Mouse (Mus musculus) CD8-positive naive resting alpha-beta T cell, adult 2 months (primary cell): Measurements from ENCODE around the gene Ncoa1.

Experiments used
- DNase-seq, 2 experiments: peaks; one replicate each; pipeline ENCODE4 v3.0.0; 2022; ENCODE audit warnings: low read depth in 2 of 2, low spot score in 2 of 2

Ncoa1 gene

DNA sequence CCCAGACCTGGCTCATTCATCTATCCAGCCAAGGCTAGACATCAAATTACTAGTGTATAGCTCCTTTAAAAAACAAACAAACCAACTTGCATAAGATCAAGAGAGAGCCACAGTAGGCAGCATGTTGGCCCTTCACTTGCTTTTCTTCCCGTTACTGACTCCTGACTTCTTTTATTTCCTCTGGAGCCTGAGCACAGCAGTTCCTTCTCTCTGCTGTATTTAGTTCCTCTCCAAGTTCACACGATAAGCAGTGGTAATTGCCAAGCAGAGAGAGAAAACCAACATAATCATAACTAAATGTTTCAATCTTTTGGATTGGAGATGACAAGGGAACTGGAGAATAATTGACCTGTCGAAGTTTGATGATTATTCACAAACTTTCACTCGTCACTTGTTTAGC lies 244.2 kb downstream of the Ncoa1 start:
- no peak for DNase-seq

DNA sequence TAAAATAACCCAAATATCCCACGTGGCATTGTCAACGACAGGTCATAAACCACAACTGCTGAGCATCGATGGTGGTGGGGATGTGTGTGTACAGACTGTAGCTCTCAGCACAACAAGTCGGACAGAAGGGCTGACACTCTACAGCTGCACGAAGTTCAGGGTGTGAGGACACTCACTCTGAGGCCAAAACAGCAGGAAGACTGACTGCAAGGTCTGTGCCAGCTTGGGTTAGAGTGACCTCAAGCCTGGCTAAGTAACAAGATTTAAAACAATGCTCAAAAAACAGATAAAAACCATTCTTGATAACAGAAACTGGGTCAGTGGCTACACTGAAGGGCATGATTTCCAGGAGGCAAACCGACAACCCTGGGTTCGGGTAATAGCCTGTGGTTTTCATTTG lies 246.8 kb downstream of the Ncoa1 start:
- no peak for DNase-seq

DNA sequence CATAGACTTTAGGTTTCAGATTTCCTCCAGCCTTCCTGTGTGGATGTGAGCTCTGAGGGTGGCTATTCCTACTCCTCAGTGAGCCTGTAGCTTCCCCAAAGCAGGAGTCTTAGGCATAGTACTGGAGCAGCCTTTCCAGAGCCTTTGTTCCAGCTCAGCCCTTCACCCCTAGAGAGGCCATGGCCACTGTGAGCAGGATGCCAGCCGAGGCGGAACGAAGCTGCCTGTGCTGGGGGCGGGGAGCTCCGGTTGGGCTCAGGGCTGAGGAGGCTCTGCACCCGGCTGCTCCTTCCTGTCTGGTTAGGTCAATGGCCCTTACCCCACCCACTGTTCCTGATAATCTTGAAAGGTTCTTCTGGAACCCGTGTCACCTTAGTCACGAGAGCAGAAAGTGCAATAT lies 264.1 kb downstream of the Ncoa1 start:
- no peak for DNase-seq

DNA sequence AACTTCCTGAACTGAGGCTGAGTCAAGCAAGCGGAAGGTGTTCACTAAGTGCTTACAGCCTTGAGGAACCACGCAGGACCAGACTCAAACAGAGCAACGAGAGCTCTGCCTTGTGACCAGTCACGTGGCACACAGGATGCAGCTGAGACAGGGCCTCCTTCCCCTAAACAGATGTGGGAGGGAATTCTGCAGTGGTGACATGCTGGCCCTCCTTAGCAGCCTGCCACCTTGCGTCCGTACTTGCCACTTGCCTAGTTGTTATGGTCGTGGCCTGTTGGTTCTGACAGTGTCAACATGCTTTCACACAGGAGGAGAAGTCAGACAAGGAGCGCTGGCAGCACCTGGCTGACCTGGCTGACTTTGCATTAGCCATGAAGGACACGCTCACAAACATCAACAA lies 265.8 kb downstream of the Ncoa1 start:
- no peak for DNase-seq

DNA sequence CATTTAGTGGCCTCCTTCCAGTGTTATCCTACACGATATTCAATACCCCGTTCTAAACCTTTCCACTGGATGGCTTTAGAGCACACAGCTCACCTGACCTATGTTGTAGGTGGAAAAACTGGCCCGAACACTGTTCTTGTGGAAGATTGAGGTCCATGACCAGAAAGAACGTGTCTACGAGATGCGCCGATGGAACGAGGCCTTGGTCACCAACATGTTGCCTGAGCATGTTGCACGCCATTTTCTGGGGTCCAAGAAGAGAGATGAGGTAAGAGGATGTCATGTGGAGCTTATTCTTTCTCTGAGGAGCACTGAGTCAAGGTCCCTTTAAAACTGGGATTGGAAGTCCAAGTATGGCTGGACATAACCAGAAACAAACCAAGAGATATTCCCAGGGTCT lies 267.8 kb downstream of the Ncoa1 start:
- no peak for DNase-seq

DNA sequence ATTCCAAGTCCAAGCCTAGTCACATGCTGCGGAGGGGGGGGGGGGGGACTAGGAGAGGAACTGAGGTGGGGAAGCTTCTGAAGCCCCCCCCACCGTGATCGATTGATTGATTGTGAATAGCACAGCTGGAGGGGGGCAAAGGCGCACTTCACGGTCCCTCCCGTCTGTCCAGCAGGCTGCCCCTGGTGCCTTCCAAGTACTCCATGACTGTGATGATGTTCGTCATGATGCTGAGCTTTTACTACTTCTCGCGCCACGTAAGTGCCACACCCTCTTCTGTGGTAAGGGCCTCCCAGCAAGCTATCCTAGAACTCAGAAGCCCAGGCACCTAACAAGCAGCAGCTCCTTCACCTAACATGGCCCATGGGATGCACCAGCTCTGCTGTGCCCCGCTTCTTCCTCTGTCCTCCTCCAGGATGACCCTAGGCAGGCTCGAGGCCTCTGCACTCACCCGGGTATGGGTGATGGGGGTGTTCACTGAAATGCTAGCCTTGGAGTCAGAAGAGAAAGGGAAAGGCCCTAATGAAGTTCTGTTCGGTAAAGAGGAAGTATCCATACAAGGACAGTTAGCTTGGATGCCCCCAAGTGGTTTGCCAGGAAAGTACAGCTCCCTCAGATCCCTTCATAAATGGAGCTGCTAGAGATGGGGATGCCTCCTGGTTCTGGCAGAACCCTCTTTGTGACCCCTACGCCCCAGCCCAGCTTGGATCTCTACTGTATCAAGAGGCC lies 268.4 kb downstream of the Ncoa1 start:
- peak in 1 of 2 experiments; percentile 12 for DNase-seq

DNA sequence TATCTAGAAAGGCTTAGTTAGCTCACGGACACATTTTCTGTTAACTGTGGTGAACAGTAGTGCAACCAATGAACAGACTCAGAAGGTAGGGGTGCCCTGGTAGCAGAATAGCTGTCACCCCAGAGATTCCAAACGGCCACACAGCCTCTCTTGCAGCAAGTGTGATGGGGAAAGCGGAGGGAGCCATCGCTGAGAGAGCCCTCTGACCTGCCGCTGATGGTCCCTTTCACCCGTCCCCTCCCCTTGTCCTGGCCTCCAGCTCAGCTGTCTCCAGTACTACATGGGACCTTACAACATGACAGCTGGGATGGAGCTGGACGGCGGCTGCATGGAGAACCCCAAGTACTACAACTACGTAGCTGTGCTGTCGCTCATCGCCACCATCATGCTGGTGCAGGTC lies 270.9 kb downstream of the Ncoa1 start:
- DNase-seq, result no peak

DNA sequence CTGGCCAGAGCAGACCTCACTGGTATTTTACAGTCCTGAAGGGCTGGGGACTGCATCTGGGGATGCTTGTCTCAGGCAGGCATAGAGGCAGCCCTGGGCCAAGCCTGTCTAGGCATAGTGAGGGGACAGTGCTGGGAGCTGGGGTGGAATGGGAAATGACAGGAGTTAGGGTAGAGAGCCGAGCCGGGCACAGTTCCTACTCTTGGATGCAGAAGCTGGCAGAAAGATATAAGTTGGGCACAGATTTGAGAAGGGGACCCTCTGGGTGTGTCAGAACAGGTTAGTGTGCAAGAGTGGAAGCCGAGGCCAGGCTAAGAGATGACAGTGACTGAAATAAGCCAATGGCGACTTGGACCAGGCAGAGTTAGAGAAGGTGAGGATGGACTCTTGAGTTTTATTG lies 274.8 kb downstream of the Ncoa1 start:
- DNase-seq, result no peak

DNA sequence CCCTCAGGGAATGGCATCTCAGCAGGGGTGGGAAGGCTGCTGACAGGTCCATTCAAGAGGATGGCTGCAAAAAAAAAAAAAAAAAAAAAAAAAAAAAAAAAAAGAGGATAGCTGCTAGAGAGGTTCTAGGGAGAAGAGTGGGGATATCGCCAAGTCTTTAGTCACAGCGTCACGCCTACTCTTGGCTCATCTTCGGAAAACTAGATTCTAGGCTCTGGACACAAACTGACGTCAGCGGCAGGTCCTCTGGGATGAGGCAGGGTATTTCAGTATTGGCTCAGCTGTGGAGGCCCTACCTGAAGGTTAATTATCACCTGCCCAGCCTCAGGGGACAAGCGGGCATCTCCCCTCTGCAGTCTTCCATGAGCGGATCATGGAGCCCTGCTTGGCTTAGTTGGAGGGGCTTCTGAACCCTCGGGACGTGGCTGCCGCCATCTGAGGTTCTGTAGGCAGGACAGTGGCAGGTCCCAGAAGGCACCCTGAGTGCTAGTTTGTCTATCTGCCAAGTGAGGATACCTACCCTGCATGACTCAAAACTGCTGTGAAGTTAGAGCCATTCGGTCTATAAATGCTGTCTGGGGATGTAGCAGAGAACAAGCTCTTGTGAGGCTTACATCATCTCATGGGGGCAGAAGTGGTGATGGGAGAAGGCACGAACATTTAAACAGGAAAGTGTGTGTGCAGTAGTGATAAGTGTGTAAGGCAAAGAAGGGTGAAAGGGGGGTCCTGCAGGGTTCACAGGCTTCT lies 275.4 kb downstream of the Ncoa1 start:
- no peak for DNase-seq

DNA sequence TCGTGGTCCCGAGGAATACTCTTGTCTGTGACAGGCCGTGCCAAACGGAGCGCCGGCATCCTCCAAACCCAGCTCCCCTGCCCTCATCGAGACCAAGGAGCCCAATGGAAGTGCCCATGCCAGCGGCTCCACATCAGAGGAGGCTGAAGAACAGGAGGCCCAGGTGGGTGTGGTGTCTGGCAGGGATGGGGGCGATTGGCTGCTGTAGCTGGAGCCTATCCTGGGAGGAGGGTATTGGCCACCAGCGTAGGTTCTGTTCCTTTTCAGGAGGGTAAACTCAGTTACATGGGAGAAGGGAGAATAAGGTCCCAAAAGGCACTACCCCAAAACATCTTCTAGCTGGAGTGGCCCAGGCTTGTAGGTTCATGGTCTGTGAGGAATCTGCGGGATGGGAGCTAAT lies 277.7 kb downstream of the Ncoa1 start:
- no peak for DNase-seq

DNA sequence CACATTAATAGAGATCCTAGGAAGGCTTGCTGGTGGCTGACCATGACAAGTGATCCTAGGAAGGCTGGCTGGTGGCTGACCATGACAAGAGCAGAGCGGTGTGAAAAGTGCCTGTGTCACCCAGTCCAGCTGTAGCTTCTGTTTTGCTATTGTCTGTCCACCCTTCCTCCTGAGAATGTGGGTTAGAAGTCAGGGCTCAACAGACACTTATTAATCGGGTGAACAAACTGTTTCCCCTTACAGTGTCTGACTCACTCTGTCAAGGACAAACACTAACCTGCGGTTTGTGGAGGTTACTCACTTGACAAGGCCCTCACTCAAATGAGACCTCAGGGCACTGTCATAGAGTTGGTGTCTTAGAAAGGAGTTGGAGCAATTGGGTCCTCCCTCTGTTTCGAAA lies 278.3 kb downstream of the Ncoa1 start:
- DNase-seq, result no peak
